Mouse (Mus musculus) small intestine, adult 2 months (tissue): ENCODE data around the gene Amfr. TPM values are rescaled to one million over a fixed set of nuclear protein-coding genes. Genes with fewer than 3 reads are reported as not detected.

Experiments used
- H3K27ac ChIP-seq: fragments of 200-500 bp; 2 replicates; pipeline ENCODE4 v1.5.1; 2012; ENCODE audit warnings: low read depth, low read length, control low read depth, inconsistent platforms; ENCODE audit not compliant: insufficient read depth
- H3K27me3 ChIP-seq: fragments of 200-500 bp; 2 replicates; pipeline ENCODE4 v1.6.1; 2012; ENCODE audit warnings: mild to moderate bottlenecking, moderate library complexity, low read length, inconsistent platforms; ENCODE audit not compliant: control insufficient read depth, insufficient read depth
- H3K36me3 ChIP-seq: fragments of 200-500 bp; 2 replicates; pipeline ENCODE4 v1.6.1; 2012; ENCODE audit warnings: mild to moderate bottlenecking, low read length, control low read depth, inconsistent platforms; ENCODE audit not compliant: control insufficient read depth, insufficient read depth
- H3K4me1 ChIP-seq: fragments of 200-500 bp; 2 replicates; pipeline ENCODE4 v1.6.1; 2012; ENCODE audit warnings: low read length, inconsistent platforms, mixed read lengths; ENCODE audit not compliant: control insufficient read depth, insufficient read depth, insufficient read length
- H3K4me3 ChIP-seq: fragments of 200-500 bp; 2 replicates; pipeline ENCODE4 v1.5.1; 2012; ENCODE audit warnings: low read depth, mild to moderate bottlenecking, control low read depth, inconsistent platforms, low read length, moderate library complexity
- CTCF ChIP-seq: fragments of 200-500 bp; IDR thresholded peaks from 2 replicates; pipeline ENCODE4 v1.5.1; 2012; ENCODE audit warnings: low read depth, mild to moderate bottlenecking, control low read depth, inconsistent platforms, low read length, moderate library complexity, mixed read lengths; ENCODE audit not compliant: insufficient replicate concordance, insufficient read length; ENCODE audit errors: extremely low read depth
- POLR2A ChIP-seq: fragments of 200-500 bp; IDR thresholded peaks from 2 replicates; pipeline ENCODE4 v1.6.1; 2012; ENCODE audit warnings: low read depth, mild to moderate bottlenecking, control low read depth, inconsistent platforms, low read length, moderate library complexity
- WGBS: fragments of 180-500 bp; shearing (Covaris S2); methylation state at CpG from one replicate; pipeline ENCODE4 v1.1.7; 2018; 5-methylcytosine and 5-hydroxymethylcytosine counted together
- polyA plus RNA-seq: library from polyadenylated mRNA; depleted of rRNA; stranded (reverse); fragments of >200 nt; gene quantifications from 2 replicates; pipeline ENCODE4 v1.2.3, GENCODE M21; 2012

Gene Amfr
- polyA plus RNA-seq, 1 experiment: 62.7 TPM

GRCm38 (mm10) chr8:93946397-93946796 lies 66.2 kb downstream of the Amfr start:
- no peak for TF ChIP-seq CTCF
- no peak for TF ChIP-seq POLR2A
- Histone ChIP-seq H3K4me3 (no peak overlapping the region), H3K36me3 (no peaks in the 10 kb centered on the region), H3K27me3 (no peaks in the 10 kb centered on the region), H3K4me1 (peaks cover 3% of the 10 kb centered on the region; the same call in 1 of the 2 replicates), H3K27ac (no peak overlapping the region)
- 100% methylated on average over 1 of the region's 1 CpGs for WGBS

- Histone ChIP-seq H3K4me1 (peaks cover 3% of the 10 kb centered on the region; the same call in 1 of the 2 replicates), H3K27ac (no peak overlapping the region), H3K36me3 (no peaks in the 10 kb centered on the region), H3K4me3 (no peak overlapping the region), H3K27me3 (no peaks in the 10 kb centered on the region)
- 92% methylated on average over 4 of the region's 4 CpGs for WGBS
- TF ChIP-seq CTCF (no peak), POLR2A (no peak)
Observed at GRCm38 (mm10) chr8:93945781-93946180, 66.9 kb downstream of the Amfr start.

GRCm38 (mm10) chr8:93941636-93942054 lies 71.0 kb downstream of the Amfr start:
- Histone ChIP-seq H3K4me3 (no peak overlapping the region), H3K36me3 (no peaks in the 10 kb centered on the region), H3K27me3 (no peaks in the 10 kb centered on the region; the same call in 1 of the 2 replicates), H3K4me1 (peaks cover 1% of the 10 kb centered on the region; the same call in 1 of the 2 replicates), H3K27ac (no peak overlapping the region)
- WGBS: 60% methylated on average over 4 of the region's 4 CpGs
- TF ChIP-seq POLR2A (no peak), CTCF (no peak)

GRCm38 (mm10) chr8:93940542-93941423 lies 71.9 kb downstream of the Amfr start:
- no peaks in the 10 kb centered on the region; the same call in 1 of the 2 replicates for H3K27me3 ChIP-seq
- H3K27ac ChIP-seq: no peak overlapping the region
- H3K4me1 ChIP-seq: no peaks in the 10 kb centered on the region
- TF ChIP-seq POLR2A: no peak
- no peak for TF ChIP-seq CTCF
- H3K4me3 ChIP-seq: no peak overlapping the region
- 59% methylated on average over 11 of the region's 11 CpGs for WGBS
- no peaks in the 10 kb centered on the region for H3K36me3 ChIP-seq

- no peaks in the 10 kb centered on the region; the same call in 1 of the 2 replicates for H3K27me3 ChIP-seq
- no peak overlapping the region for H3K27ac ChIP-seq
- no peak overlapping the region for H3K4me3 ChIP-seq
- no peaks in the 10 kb centered on the region for H3K36me3 ChIP-seq
- 77% methylated on average over 3 of the region's 3 CpGs for WGBS
- H3K4me1 ChIP-seq: no peaks in the 10 kb centered on the region
- TF ChIP-seq CTCF (no peak), POLR2A (no peak)
Observed at GRCm38 (mm10) chr8:93938193-93938592, 74.4 kb downstream of the Amfr start.

- 77% methylated on average over 2 of the region's 2 CpGs for WGBS
- Histone ChIP-seq H3K4me1 (peaks cover 9% of the 10 kb centered on the region), H3K4me3 (no peak overlapping the region), H3K27me3 (no peaks in the 10 kb centered on the region), H3K36me3 (no peaks in the 10 kb centered on the region), H3K27ac (no peak overlapping the region)
- TF ChIP-seq CTCF (no peak), POLR2A (no peak)
Observed at GRCm38 (mm10) chr8:93933288-93933687, 79.4 kb downstream of the Amfr start.

GRCm38 (mm10) chr8:93932873-93933272 lies 79.8 kb downstream of the Amfr start:
- H3K4me3 ChIP-seq: no peak overlapping the region
- TF ChIP-seq CTCF: peak; percentile 98
- no peak for TF ChIP-seq POLR2A
- peaks cover 9% of the 10 kb centered on the region for H3K4me1 ChIP-seq
- no peaks in the 10 kb centered on the region for H3K27me3 ChIP-seq
- no peaks in the 10 kb centered on the region for H3K36me3 ChIP-seq
- 6% methylated on average over 6 of the region's 6 CpGs for WGBS
- no peak overlapping the region for H3K27ac ChIP-seq
